Mouse (Mus musculus): Measurements from ENCODE around the gene D930020B18Rik.

DNA sequence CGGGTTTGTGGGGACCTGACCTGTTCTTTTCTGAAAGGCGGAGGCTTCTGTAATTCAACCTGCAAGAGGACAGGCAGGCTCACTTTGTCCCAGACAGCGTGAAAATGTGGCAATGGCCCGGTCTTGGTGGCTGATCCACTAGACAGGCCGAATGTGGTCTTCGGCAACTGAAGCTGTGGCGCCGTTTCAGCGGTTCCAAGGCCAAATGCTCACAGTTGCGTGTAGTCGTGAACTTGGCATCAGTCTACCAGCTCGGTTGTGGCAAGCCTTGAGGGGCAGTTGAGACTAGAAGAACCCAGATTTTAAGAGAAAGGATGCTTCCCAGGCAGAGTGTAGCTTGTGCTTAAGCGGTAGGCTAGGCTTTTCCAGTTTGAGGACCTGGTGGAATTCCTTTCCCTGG is 79.3 kb downstream of the D930020B18Rik start:
- TF ChIP-seq TAL1 (IDR thresholded peaks at IDR 0.05; ENCODE audit: low read length) = no peak
- no peak for TF ChIP-seq GATA1 (IDR thresholded peaks at IDR 0.05; ENCODE audit: low read length)
